Comparison of ENCODE assay signal across 7 mouse cellular contexts in the genomic region with DNA sequence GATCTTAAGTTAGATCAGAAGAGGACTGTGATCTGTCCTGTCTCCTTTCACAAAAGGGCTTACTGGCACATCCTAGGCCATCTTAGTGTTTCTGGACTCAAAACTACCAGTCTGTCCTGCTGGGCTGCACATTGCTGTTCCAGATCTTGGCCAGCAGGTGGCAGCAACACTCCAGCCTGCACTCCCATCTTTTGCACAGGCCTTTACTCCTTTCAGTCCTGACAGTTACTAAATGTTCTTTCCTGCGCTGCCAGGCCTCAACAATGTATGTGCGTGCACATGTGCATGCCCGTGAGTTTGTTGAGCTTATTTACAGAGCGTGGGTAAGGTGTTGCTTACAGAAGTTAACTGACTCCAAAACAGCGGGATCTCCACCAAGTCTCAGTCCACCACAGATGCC. TPM values are rescaled to one million over a fixed set of nuclear protein-coding genes. Genes with fewer than 3 reads are reported as not detected.
A peak's percentile ranks its signal among the peaks of the same experiment; 100 is the strongest.
DNase-seq lines count a peak whose midpoint lies in the region; ATAC-seq lines count a peak whose summit lies in the region.

No protein-coding gene starts in this region.

- DNase-seq in ZHBTc4 (ENCODE audit: low read depth, low spot score): peak; percentile 82
- peak; percentile 78 for DNase-seq in cerebellum, adult 8-10 months
- DNase-seq in hindbrain, embryonic 14.5 days (ENCODE audit: low spot score): peak; percentile 89
- DNase-seq in left cerebral cortex, adult 11 months (ENCODE audit: low spot score): peak; percentile 61
- DNase-seq in lung, postnatal 4 days: peak; percentile 83 to 87
- peak; percentile 55 for DNase-seq in skeletal muscle tissue, adult 2 months (ENCODE audit: low read depth, low spot score)

- H3K27me3 ChIP-seq in hindbrain, embryonic 14.5 days (ENCODE audit: control insufficient read depth, insufficient read depth, low read length): 0 out of 2 replicates have a peak, but pooled peaks cover 3% of the 10 kb centered on the region

- H3K27ac ChIP-seq in hindbrain, embryonic 14.5 days: no peak overlapping the region

- no peak overlapping the region for H3K9ac ChIP-seq in hindbrain, embryonic 14.5 days

- no peak overlapping the region for H3K4me3 ChIP-seq in hindbrain, embryonic 14.5 days (replicated peaks; ENCODE audit: low read length)

- H3K9me3 ChIP-seq in hindbrain, embryonic 14.5 days (ENCODE audit: control insufficient read depth, low read length): no peaks in the 10 kb centered on the region

- H3K4me1 ChIP-seq in hindbrain, embryonic 14.5 days (replicated peaks; ENCODE audit: control insufficient read depth, insufficient read depth, low read length): no peaks in the 10 kb centered on the region

- peak; percentile 89 for ATAC-seq in frontal cortex, adult (ENCODE audit: low TSS enrichment)
- peak; percentile 71; the same call in 1 of the 2 replicates for ATAC-seq in hindbrain, embryonic 14.5 days (ENCODE audit: low FRiP score)

- peaks cover 14% of the 10 kb centered on the region for H3K36me3 ChIP-seq in hindbrain, embryonic 14.5 days (replicated peaks; ENCODE audit: control insufficient read depth, insufficient read depth)

- WGBS in hindbrain, embryonic 14.5 days: 37% methylated on average over 5 of the region's 5 CpGs

- H3K4me2 ChIP-seq in hindbrain, embryonic 14.5 days (replicated peaks): no peak overlapping the region

RNA-seq across cellular contexts. Expression of a gene that starts 6.1 kb away (rescaled TPM):
- polyA plus RNA-seq in hindbrain, embryonic 14.5 days (2014; fragmentation: Nextera tagmentation; extraction: Ambion mirVana): 0.27 and 0.54 TPM in 2 replicates

RNA-seq across cellular contexts. Expression of a gene that starts 19.5 kb away (rescaled TPM):
- polyA plus RNA-seq in hindbrain, embryonic 14.5 days (2014; fragmentation: Nextera tagmentation; extraction: Ambion mirVana): 22.2 and 24.2 TPM in 2 replicates

RNA-seq across cellular contexts. Expression of a gene that starts 19.8 kb away (rescaled TPM):
- polyA plus RNA-seq in hindbrain, embryonic 14.5 days (2014; fragmentation: Nextera tagmentation; extraction: Ambion mirVana): 42.3 and 43.7 TPM in 2 replicates

RNA-seq across cellular contexts. Expression of a gene that starts 47.9 kb away (rescaled TPM):
- 42.0 and 43.8 TPM in 2 replicates for polyA plus RNA-seq in hindbrain, embryonic 14.5 days (2014; fragmentation: Nextera tagmentation; extraction: Ambion mirVana)

RNA-seq across cellular contexts. Expression of a gene that starts 53.9 kb away (rescaled TPM):
- polyA plus RNA-seq in hindbrain, embryonic 14.5 days (2014; fragmentation: Nextera tagmentation; extraction: Ambion mirVana): 25.5 and 30.2 TPM in 2 replicates
